Mouse (Mus musculus) spleen, postnatal 36 days (tissue): ENCODE results near the gene Ern1.

Experiments
- DNase-seq, 2 experiments: peaks; one replicate each; pipeline ENCODE4 v3.0.0; 2022; ENCODE audit warnings: low spot score in 2 of 2, mixed read lengths in 1 of 2

The Ern1 gene

DNA sequence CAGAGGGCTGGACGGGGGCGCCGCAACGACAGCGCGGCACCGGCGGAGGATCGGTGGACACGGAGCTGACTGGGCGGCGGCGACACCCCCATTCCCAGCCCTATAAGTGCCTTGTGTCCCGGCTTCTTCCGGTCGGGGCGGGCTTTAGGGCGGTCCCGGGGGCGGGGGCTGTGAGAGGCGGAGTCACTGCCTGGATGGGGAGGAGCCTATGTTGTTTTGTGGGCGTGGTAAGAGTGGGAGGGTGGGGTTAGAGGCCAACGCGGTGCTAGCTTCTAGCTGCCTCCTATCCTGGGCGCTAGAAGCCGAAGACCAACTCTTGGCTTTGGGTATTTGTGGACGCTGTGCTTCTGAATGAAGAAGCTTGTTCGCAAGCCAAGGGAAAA is at the start of gene Ern1:
Gene Ern1 (minus strand): TSS at position 120 of the 383 bp plus-strand sequence.
- peak; percentile 92 to 94 for DNase-seq

DNA sequence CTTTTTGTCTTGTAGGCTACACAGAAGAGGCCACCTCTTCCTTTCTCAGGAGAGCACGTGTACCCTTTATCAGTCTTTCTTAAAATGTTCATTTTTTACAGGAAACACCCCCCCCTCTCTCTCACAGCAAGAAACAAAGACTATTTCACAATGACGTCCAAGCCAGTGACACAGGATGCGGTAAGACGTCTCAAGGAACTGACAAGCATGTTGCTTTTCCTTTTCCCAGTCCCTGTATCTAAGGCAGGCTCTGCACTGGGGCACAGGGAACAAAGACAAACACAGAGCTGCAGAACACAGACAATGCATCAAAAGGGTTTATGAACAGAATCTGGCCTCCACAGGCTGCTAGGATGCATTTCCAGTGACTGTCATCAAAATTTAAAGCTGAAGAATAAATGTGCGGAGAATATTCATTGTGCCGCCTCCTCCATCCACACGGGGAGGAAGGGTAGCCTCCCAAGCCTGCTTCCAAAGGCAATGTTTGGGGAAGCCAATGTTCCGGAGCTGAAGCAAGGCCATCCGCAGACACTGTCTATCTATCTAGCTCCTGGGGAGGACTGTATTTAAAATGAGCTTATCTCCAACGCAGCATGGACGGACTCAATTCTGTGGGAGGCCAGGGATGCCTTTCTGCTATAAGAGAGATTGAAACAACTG is 48.7 kb upstream of the Ern1 start:
- peak in 1 of 2 experiments; percentile 41 for DNase-seq

DNA sequence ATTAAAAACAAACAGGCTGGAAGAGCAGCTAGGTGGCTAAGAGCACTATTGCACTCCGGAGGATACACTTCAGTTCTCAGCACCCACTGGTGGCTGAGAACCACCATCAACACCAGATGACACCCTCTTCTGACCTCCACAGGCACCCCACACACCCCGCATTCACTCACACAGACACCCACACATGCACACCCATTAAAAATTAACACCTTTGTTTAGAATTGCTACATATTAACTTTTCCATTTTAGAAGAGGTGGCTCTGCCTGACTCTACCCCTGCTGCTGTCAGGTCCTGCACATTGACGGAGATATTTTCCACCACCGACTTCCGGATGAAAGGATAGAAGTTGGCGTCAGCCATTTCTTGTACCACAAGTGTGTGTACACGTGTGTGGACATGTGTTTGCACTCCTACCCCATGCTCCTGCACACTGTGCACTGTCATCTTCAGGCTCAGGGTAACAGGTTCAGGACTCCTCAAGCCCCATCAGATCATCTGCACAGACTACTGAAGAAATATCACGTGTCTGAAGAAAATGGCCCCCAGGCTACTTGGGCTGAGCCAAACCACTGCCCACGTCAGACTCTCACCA is 48.1 kb upstream of the Ern1 start:
- DNase-seq: peak in 1 of 2 experiments; percentile 25

DNA sequence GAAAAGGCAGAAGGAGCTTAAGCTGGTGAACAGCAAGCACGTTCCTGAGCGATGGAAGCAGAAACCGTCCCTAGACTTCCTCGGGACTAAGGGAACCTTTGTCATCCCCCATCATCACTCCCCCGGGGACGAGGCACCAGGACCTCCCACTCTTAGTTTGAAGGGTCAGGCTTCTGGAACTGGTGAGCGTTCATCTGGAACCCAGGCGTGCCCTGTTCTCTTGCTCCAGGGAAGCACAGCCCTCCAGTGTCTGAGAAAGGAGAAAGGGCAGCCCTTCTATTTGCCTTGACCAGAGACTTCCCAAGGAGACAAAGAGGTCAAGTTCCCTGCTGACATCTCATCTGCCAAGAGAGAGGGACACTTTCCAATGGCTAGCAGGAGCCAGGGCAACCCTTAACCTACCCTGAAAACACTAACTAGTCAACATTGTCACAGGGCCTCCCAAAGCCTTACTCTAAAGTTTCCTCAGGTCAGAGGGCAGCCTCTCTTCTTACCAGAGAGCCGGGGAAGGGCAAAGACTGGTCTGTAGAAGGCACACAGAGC is 44.7 kb upstream of the Ern1 start:
- no peak for DNase-seq

DNA sequence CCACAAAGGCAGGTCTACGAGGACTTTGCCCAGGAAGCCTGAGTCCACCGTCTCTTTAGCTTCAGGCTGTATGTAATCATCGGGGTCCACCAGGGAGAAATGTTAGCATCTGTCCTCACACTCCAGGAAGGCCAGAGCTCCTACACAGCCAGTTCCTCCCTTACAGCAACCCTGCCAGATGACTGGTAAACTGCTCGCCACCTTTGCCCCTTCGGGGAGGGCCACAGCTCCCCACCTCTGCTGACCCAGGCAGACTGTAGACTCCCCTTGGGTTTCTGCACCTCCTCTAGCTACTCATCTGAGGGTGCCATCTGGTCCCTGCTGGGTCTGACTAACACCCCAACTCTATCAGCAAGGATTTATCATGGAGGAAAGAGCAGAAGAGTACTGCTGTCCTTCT is 42.1 kb upstream of the Ern1 start:
- DNase-seq: no peak

DNA sequence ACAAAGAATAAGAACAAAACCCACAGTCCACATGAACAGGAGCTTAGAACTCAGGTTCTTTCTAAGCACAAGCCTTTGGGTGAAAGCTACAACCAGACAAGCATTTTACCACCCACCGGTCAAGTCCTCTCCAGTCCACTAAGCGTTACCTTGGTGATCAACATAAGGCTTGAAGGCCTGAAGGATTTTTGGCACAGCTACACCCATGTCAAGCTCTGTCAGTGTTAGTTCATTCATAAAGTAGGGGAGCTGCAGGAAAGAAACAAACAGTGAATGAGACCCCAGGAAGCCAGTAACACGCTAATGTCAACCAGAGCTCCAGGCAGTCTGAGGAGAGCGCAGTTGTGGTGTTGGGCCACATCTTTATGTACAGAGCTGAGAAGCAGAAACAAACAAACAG is 41.5 kb upstream of the Ern1 start:
- no peak for DNase-seq

DNA sequence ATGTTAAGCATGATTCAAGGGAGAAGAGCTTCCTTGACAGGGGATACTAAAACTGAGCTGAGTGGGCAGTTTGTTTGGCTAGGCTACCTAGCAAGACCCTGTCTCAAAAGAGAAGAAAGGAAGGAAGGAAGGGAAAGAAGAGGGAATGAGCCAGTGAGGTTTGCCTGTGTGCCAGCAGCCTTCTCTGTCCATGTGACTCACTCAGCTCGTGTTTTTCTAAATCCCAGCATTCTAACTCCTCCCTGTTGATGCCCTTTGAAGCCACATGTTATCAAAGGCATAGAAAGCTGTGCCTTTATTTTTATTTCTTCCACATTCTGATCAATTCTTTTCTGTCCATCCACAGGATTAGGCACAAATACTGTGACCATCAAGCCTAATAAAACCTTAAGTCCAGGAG is 40.3 kb upstream of the Ern1 start:
- no peak for DNase-seq

DNA sequence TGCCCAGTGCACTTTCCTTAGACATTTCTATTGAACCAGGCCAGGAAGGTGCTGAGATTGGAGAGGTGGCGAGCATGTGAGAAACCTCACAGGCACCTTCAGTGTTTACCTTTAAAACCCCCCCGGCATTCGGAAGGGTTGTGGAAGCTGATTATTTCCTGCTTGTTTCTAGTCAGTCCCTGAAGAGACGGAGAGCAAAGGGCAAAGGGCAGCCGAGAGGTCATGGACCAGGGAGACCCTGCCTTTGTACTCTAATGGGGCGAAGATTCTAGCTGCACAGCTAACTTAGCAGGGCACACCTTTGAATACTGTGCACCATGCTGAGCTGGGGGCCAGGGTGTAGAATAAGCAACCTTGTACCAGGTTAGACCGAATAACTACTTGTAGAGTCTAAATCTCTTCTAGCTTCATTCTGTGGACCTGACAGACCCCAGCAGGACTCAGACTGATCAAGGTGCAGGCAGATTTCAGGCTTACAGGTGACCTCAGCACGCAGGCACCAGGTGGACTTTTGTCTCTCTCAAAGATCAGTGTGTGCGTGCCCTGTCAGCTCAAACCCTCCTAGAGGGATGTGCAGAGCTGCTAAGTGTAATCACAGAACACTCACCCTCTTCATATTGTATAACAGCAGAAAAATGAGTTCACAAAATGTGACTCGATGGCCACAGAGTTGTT is 39.6 kb upstream of the Ern1 start:
- no peak for DNase-seq

DNA sequence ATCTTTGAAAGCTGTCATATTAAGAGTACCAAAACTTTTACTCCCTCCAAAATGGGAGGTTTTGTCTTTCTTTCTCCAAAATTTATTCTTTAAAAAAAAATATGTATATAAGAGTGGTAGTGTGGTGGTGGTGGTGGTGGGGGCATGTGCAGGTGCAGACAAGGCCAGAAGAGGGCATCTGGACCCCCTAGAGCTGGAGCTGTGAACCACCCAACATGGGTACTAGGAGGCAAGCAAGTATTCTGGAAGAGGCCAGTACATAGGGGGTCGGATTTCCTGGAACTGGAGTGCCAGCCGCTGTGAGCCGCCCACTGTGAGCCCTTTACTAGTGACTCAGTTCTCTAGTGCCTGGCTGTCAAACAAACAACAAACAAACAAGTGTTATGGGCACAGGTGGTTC is 34.9 kb upstream of the Ern1 start:
- no peak for DNase-seq

DNA sequence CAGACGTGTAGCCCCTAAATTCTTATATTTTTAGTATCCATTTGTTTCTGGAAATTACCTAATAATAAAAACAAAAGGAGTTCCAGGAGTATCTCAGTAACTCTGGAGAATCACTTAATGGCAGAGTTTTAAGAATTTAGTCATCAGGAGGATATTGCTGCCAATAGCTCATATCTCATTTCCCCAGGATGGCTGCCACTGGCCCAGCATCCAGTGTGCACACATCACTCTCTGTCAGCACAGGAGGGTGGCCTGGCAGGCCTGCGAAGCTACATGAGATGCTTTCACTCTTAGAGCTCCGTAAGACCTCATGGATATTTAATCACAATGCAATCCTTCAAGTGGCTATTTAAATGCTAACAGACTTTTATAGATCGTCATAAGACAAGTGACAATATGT is 34.0 kb upstream of the Ern1 start:
- DNase-seq: no peak

DNA sequence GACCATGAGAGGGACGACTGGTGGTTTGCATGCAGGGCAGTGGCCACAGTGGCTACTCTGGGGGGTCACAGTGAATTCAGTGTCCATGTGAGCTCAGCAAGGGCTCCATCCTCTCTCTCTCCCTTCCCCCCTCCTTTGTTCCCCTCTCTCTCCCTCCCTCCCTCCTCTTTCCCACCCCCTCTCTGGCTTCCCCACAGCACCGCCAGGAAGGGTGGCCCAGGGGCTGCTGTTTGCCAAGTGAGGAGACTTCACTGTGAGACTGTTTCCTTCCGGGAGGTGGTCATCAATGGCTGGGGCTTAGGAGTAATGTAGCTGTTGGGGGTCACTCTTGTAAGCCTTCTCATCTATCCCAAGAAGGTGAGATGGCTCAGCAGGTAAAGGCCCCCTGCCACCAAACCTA is 32.8 kb upstream of the Ern1 start:
- no peak for DNase-seq

DNA sequence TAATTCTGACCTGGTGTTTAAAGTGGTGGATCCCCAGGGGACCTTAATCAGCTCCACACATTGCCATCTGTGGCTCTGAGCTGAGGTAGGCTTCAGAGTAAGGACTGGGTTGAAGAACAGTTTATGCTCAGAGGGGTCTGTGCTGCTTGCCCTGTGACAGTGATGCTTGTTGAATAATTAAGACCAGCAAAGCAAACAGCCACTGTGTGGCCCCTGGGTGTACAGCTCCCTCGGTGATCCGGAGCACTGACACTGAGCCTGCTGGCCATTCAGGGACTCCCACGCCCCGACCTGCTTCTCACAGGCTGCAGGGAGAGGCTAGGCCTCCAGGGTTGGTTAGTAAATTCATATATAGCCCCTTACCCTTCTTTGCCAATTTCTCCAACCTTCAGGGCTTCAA is 31.9 kb upstream of the Ern1 start:
- no peak for DNase-seq

DNA sequence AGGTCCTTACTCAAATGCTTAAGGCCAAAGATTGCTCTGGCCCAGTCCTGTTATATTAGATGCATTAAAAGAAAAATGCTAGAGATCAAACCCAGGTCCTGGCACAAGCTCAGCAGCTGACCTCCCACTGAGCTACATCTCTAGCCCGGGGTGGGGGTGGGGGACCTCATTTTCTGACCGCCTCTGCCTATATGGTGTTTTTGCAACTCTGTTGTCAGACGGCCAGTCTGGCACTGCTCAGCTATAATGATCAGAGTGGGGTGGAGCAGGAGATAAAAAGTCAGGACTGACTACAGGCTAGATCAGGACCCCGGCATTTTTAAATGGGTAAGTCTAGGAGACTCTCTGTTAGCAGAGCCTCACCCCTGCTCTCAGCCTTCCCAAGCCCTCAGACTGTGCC is 30.7 kb upstream of the Ern1 start:
- no peak for DNase-seq

DNA sequence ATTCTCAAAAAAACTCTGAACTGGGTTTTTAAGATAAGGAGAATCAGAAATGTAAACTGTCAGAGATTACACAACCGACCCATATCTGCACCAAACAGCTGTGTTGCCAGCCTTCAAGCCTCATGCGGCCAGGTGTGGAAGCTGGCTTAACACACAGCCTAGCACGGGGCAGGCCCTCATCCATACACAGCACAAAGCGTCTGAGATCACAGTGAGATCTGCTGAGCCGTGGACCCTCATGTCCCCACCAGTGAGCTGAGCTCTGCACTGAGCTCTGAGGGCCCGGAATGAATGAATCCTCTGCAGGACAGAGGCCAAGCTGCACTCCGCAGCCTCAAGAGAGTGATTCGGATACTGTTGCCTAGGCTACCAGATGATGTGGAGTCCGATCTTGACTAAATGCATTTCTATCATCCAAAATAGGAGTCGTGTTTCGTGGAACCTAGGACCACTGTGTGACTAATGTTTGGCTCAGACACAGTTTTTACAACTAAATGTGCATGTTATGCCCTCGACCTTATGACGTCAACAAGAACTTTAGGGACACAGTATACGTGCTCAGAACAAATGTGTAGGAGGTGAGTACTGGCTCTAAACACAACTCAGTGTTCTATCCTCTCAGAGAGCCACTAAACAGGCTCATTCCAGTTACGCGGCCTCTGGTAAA is 27.6 kb upstream of the Ern1 start:
- no peak for DNase-seq

DNA sequence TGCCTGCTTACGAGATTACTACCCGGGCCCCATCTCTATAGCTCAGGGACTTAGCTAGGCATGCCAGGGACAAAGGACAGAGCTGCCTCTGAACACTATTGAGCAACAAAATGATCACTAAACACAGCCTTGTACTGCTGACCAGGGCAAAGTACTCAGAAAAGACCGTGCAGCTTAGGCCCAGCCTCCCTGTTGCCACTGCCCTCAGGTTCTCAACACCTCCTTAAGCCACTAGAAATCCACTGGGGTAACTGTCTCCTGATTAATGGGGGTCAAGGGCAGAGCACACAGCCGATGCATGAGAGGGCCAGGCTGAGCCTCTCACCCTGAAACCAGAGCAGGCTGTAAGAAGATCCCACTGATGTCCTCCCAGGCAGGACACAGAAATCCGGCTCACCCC is 26.8 kb upstream of the Ern1 start:
- DNase-seq: no peak

DNA sequence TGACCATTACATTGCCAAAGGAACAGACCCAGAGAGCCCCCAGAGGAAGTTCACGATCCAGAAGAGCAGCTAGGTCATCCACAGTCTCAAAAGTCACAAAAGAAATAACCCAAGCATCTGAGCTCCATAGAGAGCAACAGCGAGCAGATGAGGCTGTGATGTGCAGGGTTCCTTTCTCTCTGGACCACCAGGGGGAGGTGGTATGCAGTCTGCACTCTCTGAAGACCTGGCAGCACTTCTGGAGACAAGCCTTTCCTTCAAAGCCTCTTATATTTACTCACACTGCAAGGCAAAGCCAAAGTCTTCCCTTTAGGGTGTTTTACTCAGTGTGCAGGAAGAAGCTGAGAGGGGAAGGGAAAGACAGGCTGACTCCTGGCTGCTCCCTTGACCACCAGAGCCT is 25.5 kb upstream of the Ern1 start:
- peak; percentile 48 to 55 for DNase-seq

DNA sequence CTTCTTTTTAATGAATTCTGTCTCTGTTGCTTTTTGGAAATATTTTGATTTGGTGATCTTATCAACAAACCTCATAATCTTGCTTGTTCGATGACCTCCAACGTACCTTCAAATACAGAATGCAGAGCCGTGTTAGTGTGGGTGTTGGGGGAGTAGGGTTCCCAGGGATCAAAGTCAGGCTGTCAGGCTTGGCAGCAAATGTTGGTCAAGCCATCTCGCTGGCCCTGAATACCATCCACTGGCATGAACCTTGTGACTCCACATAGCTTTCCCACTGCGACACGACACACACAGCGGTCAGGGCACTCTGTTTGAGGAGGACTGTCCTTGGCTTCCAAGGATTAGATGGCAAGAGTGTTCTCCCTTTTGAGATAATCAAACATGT is 24.3 kb upstream of the Ern1 start:
- DNase-seq: no peak

DNA sequence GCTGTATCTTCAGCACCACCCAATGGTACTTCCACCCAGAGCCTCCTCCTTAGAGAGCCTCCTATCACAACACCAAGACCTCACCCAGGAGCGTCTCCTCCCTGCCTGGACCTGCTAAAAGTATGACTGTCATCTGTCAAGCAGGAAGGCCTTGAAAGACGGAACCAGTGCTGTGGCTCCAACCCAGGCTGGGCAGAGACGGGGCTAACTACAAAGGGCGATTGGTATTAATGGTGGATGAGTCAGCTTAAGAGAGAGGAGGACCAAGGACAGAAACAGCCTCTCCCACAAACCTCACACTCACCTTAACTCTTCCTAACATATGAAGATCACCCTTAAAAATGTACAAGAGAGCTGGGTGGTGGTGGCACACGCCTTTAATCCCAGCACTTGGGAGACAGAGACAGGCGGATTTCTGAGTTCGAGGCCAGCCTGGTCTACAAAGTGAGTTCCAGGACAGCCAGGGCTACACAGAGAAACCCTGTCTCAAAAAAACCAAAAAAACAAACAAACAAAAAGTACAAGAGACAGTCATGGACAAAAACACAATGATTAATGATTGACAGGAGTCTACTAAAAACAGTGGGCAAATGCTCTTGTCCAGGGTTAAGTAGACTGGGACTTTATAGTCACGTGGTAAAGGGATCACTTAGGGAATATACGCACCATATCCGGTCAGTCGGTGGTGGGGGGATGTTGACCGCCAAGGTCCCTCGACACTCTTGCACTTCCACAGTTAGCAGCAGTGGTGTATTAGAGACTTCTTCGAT is 23.8 kb upstream of the Ern1 start:
- no peak for DNase-seq

DNA sequence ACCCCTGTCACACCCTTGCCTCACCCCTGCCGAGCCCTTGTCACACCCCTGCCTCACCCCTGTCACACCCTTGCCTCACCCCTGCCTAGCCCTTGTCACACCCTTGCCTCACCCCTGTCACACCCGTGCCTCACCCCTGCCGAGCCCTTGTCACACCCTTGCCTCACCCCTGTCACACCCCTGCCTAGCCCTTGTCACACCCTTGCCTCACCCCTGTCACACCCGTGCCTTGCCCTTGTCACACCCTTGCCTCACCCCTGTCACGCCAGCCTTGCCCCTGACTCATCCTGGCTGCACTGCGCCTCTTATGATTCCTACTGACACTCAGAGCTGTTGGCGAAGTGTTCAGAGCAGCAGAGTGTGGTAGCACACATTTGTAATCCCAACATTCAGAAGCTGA is 20.0 kb upstream of the Ern1 start:
- no peak for DNase-seq

DNA sequence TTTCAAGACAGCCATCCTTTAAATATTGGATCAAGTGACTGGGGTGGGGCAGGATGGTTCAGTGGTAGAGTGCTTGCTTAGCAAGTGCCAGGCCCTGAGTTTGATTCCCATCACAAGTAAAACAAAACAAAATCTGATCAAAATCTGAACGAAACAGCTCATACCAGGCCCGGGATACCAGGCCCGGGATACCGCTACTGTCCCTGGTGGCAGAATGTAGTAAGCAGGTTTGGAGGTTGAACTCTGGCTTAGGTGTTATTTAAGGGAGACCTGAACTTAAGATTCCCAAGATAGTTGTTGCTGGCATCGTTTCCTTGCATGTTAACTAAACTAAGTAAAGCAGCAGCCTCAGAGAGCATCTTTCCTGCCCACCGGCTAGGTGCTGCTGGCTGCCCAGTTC is 18.6 kb upstream of the Ern1 start:
- no peak for DNase-seq

DNA sequence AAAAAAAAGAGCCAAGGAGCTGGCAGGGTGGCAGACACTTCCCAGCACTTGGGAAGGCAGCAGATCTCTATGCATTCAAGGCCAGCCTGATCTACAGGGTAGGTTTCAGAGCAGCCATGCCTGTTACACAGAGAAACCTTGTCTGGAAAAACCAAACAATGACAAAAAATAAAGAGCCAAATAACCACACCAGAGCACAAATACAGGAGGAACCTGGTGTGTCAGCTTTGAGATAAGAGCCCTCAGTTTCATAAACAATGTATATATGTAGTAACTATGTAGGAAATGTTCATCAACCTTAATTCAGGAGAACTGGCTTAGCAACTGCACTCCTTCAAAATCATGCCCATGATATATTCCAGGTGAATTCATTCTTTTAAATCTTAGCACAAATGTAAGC is 16.5 kb upstream of the Ern1 start:
- no peak for DNase-seq

DNA sequence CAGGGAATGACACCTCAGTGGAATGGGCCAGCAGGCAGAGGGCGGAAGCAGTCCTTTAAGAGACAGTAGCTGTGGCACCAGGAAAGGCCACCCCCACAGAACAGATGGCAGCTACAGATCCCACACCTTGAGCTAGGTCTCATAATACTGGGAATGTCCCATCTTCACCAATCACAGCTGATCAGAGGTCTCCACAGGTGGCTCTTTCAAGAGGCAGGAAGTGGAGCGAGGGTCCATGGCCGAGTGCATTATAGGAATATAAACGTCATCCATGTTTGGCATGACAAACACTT is 15.7 kb upstream of the Ern1 start:
- no peak for DNase-seq
